Mouse (Mus musculus) liver, adult 2 months (tissue): ENCODE measurements at regions not wholly inside any gene's neighbourhood (a gene's known extent, or its start where the extent isn't known, plus 50 kb on each side); places are given as distances from the start of the nearest gene placed in this dataset.

ENCODE experiments used
- DNase-seq: peaks from one replicate; pipeline ENCODE4 v3.0.0-alpha.2; 2011; ENCODE audit warnings: low read depth, low spot score; ENCODE audit errors: extremely low read depth
- H3K27ac ChIP-seq: fragments of 200-500 bp; replicated peaks from 2 replicates; pipeline ENCODE4 v1.5.1; 2012; ENCODE audit warnings: low read depth, mild to moderate bottlenecking, control low read depth, inconsistent platforms, low read length; ENCODE audit not compliant: insufficient read depth
- H3K27me3 ChIP-seq: fragments of 200-500 bp; 2 replicates; pipeline ENCODE4 v1.6.1; 2012; ENCODE audit warnings: mild to moderate bottlenecking, moderate library complexity, low read length, inconsistent platforms; ENCODE audit not compliant: control insufficient read depth, insufficient read depth
- H3K36me3 ChIP-seq: fragments of 200-500 bp; 2 replicates; pipeline ENCODE4 v1.6.1; 2012; ENCODE audit warnings: low read length, inconsistent platforms; ENCODE audit not compliant: control insufficient read depth, insufficient read depth
- H3K4me1 ChIP-seq: fragments of 200-500 bp; 2 replicates; pipeline ENCODE4 v1.6.1; 2011; ENCODE audit warnings: low read length; ENCODE audit not compliant: control insufficient read depth, insufficient read depth
- H3K4me3 ChIP-seq: fragments of 200-500 bp; 2 replicates; pipeline ENCODE4 v1.5.1; 2011; ENCODE audit warnings: low read depth, mild to moderate bottlenecking, control low read depth, low read length, moderate library complexity; ENCODE audit not compliant: insufficient read depth
- H3K79me2 ChIP-seq: fragments of 200-500 bp; 2 replicates; pipeline ENCODE4 v1.6.1; 2012; ENCODE audit warnings: inconsistent platforms, mild to moderate bottlenecking, low read length, moderate library complexity; ENCODE audit not compliant: control insufficient read depth, insufficient read depth
- H3K9ac ChIP-seq: fragments of 200-500 bp; 2 replicates; pipeline ENCODE4 v1.6.1; 2012; ENCODE audit warnings: low read depth, mild to moderate bottlenecking, control low read depth, inconsistent platforms, low read length
- CTCF ChIP-seq: fragments of 200-500 bp; IDR thresholded peaks from 2 replicates; pipeline ENCODE4 v1.5.1; 2011; ENCODE audit warnings: low read depth, low read length, control low read depth
- POLR2A ChIP-seq: fragments of 200-500 bp; IDR thresholded peaks from 2 replicates; pipeline ENCODE4 v1.6.1; 2011; ENCODE audit warnings: low read length, control low read depth; ENCODE audit not compliant: insufficient read depth; ENCODE audit errors: extremely low read depth
- WGBS: fragments of 180-500 bp; shearing (Covaris S2); methylation state at CpG from one replicate; pipeline ENCODE4 v1.1.7; 2018; 5-methylcytosine and 5-hydroxymethylcytosine counted together

- Histone ChIP-seq H3K27ac (no peak overlapping the region), H3K9ac (no peak overlapping the region), H3K4me3 (no peak overlapping the region), H3K4me1 (peaks cover 9% of the 10 kb centered on the region), H3K79me2 (no peaks in the 10 kb centered on the region), H3K27me3 (no peaks in the 10 kb centered on the region), H3K36me3 (no peaks in the 10 kb centered on the region)
- peak; percentile 43 for DNase-seq
- TF ChIP-seq POLR2A (no peak), CTCF (no peak)
- 76% methylated on average over 7 of the region's 7 CpGs for WGBS
Observed at GRCm38 (mm10) chr12:25864113-25864852, 550.8 kb downstream of the Rnf144a start.

DNA sequence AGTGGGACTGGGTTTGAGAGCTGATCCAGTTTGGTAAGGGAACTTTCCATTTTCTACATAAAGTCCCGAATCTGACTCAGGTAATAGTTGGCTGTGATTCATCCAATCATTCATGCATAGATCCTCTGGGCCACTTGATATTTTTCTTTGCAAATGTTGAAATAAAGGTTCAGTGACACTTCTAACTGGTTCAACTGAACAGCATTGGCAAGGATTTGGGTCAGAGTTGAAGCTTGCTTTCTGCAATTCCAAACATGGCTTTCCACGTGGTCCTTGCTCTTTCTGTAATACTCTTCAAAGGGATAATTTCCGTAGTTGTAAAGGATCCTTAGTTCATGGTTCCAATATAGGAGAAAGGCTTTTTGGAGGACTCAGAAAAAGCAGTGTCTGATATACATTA is 554.0 kb downstream of the Rnf144a start:
- no peaks in the 10 kb centered on the region for H3K27me3 ChIP-seq
- TF ChIP-seq POLR2A = no peak
- TF ChIP-seq CTCF = no peak
- DNase-seq = peak; percentile 94
- 11% methylated on average over 3 of the region's 3 CpGs for WGBS
- no peak overlapping the region for H3K4me3 ChIP-seq
- no peaks in the 10 kb centered on the region for H3K36me3 ChIP-seq
- H3K79me2 ChIP-seq = no peaks in the 10 kb centered on the region
- H3K4me1 ChIP-seq = peaks cover 9% of the 10 kb centered on the region
- H3K27ac ChIP-seq = no peak overlapping the region; the same call in 1 of the 2 replicates
- no peak overlapping the region for H3K9ac ChIP-seq

- Histone ChIP-seq H3K9ac (no peak overlapping the region), H3K36me3 (no peaks in the 10 kb centered on the region), H3K79me2 (no peaks in the 10 kb centered on the region), H3K27me3 (no peaks in the 10 kb centered on the region), H3K4me1 (peaks cover 9% of the 10 kb centered on the region), H3K27ac (no peak overlapping the region), H3K4me3 (no peak overlapping the region)
- TF ChIP-seq CTCF (no peak), POLR2A (no peak)
- 84% methylated on average over 6 of the region's 6 CpGs for WGBS
- no peak for DNase-seq
Observed at GRCm38 (mm10) chr12:25858397-25858796, 556.7 kb downstream of the Rnf144a start.

GRCm38 (mm10) chr12:25830057-25830456 is 585.0 kb downstream of the Rnf144a start:
- Histone ChIP-seq H3K27ac (no peak overlapping the region), H3K4me3 (no peak overlapping the region), H3K27me3 (no peaks in the 10 kb centered on the region), H3K79me2 (no peaks in the 10 kb centered on the region), H3K4me1 (peaks cover 9% of the 10 kb centered on the region), H3K9ac (no peak overlapping the region), H3K36me3 (no peaks in the 10 kb centered on the region)
- DNase-seq = no peak
- TF ChIP-seq CTCF = no peak
- TF ChIP-seq POLR2A = no peak
- 84% methylated on average over 7 of the region's 7 CpGs for WGBS

- TF ChIP-seq CTCF = no peak
- no peak for TF ChIP-seq POLR2A
- DNase-seq = peak; percentile 92
Observed at GRCm38 (mm10) chr12:25827961-25828360, 587.1 kb downstream of the Rnf144a start.

DNA sequence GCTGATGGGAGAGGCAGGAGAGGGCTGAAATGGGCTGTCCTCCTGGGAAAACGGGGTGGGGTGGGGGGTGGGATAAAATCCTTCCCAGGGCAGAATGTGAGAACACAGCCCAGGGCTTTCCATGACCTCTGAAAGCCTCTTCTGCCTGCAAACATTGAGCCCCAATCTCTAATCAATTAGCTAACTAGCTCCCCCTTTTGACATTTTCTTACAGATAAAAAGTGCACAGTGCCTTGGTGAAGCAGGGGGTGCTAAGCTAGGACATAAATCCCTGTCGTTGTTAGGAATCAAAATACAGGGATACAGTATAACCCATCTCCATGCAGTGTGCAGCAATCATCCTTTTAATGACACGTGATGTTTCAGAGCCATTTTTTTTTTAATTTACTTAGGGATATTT is 588.1 kb downstream of the Rnf144a start:
- H3K79me2 ChIP-seq = no peaks in the 10 kb centered on the region
- H3K4me1 ChIP-seq = peaks cover 9% of the 10 kb centered on the region
- no peaks in the 10 kb centered on the region for H3K27me3 ChIP-seq
- TF ChIP-seq POLR2A = no peak
- TF ChIP-seq CTCF = peak; percentile 17; the same call in 1 of the 2 replicates
- no peak overlapping the region; the same call in 1 of the 2 replicates for H3K9ac ChIP-seq
- H3K27ac ChIP-seq = peak overlapping the region; percentile 83
- 5% methylated on average over 3 of the region's 3 CpGs for WGBS
- DNase-seq = peak; percentile 89
- H3K36me3 ChIP-seq = no peaks in the 10 kb centered on the region
- no peak overlapping the region for H3K4me3 ChIP-seq

More at GRCm38 (mm10) chr12:25827961-25828360, 587.1 kb downstream of the Rnf144a start:
- no peak overlapping the region for H3K4me3 ChIP-seq
- no peaks in the 10 kb centered on the region for H3K79me2 ChIP-seq
- peaks cover 9% of the 10 kb centered on the region for H3K4me1 ChIP-seq
- 31% methylated on average over 2 of the region's 2 CpGs for WGBS
- no peaks in the 10 kb centered on the region for H3K27me3 ChIP-seq
- H3K9ac ChIP-seq = no peak overlapping the region
- H3K27ac ChIP-seq = peak overlapping the region; percentile 79
- no peaks in the 10 kb centered on the region for H3K36me3 ChIP-seq
